Mouse (Mus musculus) embryonic facial prominence, embryonic 15.5 days (tissue): ENCODE results near the gene Nhlrc2. TPM values are rescaled to one million over a fixed set of nuclear protein-coding genes. Genes with fewer than 3 reads are reported as not detected.

ENCODE experiments used
- polyA plus RNA-seq: library from polyadenylated mRNA; unstranded; fragments of >200 nt; fragmentation: Nextera tagmentation; extraction: Ambion mirVana; gene quantifications from 2 replicates; pipeline ENCODE4 v1.2.1, GENCODE M21; 2015

Gene Nhlrc2
- polyA plus RNA-seq, 1 experiment from 2014 or later: 14.2 TPM

Other genes with a start within 250 kb of the Nhlrc2 start
- 3.3 and 4.8 TPM in 2 replicates for gene Nrap, start 158.2 kb upstream of the Nhlrc2 start, polyA plus RNA-seq
- gene Casp7, start 151.1 kb upstream of the Nhlrc2 start, polyA plus RNA-seq: 25.0 and 25.1 TPM in 2 replicates
- gene Plekhs1, start 86.6 kb upstream of the Nhlrc2 start, polyA plus RNA-seq: 1.2 and 1.9 TPM in 2 replicates
- 15.8 and 17.7 TPM in 2 replicates for gene Dclre1a, start within 50 bp of the Nhlrc2 start, polyA plus RNA-seq
- 1.3 and 1.7 TPM in 2 replicates for gene Adrb1, start 173.9 kb downstream of the Nhlrc2 start, polyA plus RNA-seq